Mouse (Mus musculus) cerebellum, adult 9-10 months (tissue): ENCODE results near the gene Slc19a2.

ENCODE experiments used
- DNase-seq: peaks from one replicate; pipeline ENCODE4 v3.0.0; 2022

The Slc19a2 gene

DNA sequence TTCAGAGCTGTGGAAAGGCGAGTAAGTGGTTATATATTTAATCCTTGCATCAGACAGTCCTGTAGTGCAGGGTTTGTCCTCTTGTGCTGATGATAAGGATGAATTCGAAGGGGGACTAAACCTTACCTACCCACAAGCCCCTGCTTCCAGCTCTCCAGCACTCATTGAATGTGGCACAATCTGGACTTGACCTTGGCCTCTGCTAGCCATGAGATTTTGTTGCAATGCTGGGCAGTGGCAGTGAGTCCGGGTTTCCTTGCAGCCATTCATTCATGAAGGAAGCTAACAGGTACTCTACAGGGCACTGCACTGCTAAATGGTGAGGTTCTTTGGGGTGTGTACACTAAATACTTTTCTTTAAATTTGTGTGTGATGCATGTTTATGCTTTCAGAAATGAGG, 6.0 kb downstream of the Slc19a2 start:
- no peak for DNase-seq

DNA sequence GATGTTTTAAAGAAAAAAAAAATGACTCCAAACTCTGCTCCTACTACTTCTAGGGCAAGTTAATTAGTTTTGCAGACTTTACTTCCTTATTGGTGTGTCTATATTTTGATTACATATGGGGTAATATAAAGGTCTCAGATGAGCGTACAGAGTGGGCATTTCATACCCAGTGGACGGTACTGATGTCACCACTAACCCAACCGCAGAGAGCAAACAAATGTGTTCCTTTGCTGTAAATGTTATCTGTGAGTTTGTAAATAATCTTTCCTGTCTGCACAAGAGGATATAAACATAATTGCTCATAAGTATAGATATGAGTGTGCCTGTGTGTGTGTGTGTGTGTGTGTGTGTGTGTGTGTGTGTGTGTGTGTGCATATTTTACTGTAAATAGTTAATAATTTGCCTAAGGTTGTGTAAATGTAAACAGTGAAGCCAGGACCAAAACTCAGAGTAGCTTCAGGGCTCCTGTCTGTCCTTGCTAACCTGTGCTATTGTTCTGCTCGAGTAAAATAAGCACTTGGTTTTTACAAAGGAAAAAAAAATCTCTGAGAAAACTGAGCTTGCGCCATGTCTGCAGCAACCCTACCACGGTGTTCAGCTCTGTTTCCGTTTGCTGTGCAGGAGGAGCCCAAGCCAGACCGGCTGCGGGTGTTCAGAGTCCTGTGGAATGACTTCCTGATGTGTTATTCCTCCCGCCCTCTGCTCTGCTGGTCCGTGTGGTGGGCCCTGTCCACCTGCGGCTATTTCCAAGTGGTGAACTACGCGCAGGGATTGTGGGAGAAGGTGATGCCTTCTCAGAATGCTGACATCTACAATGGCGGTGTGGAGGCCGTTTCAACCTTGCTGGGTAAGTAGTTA, 11.6 kb downstream of the Slc19a2 start:
- no peak for DNase-seq

DNA sequence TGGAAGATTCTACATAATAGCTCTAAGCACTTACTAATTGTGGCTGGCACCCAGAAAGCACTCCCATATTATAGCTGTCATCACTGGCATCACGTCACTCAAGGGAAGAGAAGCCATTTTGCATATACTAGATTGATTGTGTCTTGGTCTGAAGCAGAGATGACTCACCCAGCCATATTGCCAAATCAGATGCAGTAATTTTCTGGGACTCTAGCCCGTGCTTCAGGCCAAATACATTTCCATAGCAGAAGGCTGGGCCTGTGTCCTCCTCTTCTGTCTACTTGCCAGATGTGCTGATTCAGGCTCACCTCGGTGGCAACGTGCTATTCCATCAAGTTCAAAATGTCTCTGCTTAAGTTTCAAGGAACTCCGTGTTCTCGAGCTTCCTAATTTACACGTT, 12.7 kb downstream of the Slc19a2 start:
- DNase-seq: no peak

DNA sequence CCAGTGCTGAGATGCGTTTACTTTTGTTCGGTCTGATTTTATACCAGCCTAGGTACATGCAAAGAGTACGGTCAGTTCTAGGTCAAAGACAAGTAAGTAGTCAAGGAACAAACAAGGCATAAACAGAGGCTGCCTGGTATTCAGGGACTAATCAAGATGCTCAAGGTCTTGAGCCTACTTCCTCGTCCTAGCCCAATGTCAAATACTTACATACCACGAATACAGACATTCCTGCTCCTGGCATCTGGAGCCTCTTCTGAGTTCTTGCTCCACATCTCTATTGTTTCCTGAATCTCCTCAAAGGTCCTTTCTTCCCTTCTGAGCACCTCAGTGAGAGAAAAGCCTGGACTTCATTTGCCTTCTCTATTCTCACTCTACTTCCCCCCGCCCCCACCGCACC, 22.1 kb downstream of the Slc19a2 start:
- no peak for DNase-seq

DNA sequence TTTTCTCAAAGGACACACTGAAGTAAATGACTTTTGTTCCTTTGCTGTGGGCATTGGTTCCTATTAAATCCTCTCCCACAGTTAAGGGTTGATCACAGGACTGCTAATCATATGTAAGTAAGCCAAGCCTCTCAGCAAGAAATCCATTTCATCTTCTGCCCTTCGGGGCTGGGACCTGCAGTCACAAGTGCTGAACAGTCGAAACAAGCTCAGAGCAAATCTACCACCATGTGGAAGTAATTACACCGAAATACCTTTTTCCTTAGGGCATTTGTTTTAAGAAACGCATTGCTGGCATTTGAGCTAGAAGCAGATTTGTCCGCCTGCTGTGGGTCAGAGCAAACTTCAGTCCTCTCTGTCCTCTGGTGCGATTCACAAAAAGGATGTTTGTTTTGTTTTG, 24.8 kb downstream of the Slc19a2 start:
- DNase-seq: no peak

DNA sequence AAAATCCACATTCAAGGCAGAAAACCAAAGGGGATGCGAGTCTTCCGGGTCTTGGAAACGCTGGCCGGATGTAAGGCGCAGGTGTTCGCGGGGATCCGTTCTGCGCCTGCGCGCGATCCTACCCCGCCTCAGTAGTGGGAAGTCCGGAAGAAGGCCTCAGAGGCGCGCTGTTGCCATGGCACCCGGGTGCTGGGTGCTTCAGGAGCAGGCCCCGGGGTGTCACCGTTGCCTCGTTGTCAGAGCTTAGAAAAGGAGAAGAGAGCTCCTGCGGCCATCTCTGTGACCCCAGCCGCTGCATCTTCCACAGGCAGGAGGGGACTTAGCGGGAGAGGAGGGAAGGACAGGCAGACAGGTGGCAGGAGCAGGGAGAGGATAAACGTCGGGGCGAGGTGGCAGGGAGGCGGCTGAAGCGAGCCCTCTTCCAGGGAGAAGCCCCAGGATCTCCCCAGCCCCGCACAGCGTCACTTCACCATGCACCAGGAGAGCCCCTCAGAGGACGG, 26.7 kb downstream of the Slc19a2 start, which contains the start of gene Ccdc181:
Gene Ccdc181 (plus strand): TSS at position 131 of the 500 bp plus-strand sequence.
- DNase-seq: peak; percentile 95

DNA sequence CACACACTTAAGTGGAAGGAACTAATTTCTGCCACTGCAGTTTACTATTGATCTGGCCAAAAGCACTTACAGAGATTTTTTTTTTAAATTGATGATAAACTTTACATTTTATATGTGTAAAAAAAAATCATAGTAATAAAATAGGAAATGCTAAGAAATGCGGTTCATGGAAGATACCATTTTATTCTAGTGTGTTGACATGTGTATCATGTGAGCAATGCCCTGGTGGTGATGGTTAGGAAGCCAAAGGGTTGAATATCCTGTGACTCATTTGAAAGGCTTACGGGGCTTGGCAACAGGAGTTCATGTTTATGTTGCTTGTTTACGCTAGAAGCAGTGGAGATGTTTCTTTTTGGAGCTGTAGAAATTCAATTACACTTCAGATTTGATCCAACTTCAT, 27.7 kb downstream of the Slc19a2 start:
- DNase-seq: no peak

DNA sequence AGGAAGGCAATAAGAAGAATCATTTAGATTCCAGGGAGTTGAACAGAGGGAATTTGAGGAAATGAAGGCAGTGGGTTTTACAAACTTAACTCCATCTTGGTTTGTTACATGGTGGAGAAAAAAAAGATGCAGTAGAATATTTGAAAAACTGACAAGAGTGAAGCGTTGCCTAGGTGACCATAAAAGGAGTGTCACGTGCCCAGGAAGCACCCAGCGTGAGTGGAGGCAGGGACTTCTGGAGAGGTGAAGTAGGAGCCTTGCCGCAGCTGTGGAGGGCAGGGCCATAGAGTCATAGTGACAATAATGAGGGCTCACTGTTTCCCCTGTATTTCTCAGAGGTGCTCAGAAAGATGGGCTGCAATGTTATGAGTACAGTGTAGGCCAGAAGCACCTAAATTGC, 30.5 kb downstream of the Slc19a2 start:
- DNase-seq: no peak

DNA sequence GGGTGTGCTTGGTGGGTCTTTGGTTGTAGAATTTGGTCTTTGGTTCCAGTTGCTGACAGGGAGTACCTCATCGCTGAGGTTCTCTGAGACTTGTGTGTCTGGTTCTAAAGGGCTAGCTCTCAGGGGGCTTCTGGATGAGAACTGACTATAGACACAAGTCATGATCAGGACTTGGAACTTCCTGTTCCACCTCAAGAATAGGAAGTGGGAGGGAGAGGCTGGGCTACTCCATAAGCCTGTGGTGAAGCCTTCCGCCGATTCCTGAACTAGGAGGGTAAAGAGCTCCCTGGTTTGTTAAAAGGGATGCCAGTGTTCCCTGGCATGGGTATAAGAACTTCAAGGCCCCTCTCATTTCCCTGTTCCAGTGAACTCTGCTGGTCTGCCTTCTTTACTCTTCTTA, 35.2 kb downstream of the Slc19a2 start:
- DNase-seq: no peak

DNA sequence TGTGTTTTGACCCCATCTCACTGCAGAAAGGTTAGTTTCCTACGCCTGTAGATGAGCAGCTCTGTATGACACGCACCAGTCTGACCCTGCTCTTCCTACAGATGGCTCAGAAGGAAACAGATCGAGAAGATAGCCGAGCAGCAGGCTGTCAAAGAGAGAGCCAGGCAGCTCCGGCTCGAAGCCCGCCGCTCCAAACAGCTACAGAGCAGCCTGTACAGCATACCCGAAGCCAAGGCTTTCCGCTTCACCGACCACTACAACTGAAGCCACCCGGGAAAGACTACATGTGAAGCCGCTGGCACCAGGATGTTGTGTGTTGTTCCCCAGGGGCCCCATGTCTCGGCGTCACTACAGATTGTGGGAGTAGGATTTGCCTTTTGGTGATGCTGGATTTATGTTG, 38.6 kb downstream of the Slc19a2 start:
- peak; percentile 77 for DNase-seq

DNA sequence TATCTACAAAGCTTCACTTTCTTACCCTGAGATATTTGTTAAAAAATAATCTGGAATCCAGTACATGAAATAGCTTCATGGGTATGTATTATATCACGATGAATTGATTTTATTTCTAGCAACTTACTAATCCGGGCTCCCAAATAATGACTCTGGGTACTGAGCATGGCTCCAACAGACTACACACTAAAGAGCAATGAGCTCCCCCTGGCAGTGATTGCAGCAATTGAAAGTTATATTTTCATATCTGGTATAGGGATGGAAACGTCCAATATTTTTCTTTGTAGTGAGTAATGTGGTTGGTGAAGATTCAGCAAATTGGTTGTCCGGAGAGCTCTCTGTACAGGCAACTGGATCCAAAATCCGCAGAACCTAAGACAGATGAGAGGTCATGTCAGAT, 43.2 kb downstream of the Slc19a2 start:
- DNase-seq: no peak

DNA sequence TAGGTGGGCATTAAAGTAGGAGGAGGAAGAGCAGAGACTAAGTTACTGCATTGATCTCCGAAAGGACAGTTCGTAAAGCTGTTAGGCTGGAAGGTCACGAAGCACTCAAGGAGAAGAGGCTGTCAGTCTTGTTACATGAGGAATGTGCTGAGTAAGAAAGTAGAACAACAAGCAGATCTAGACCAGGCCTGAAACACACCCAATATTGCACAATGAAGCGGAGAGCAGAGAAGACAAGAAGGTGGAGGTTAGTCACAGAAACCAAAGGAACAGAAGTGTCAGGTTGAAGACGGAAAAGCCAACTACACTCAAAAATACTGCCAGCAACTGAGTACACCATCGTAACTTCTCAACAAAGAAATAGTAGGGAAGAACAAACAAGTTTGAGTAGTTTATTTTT, 45.2 kb downstream of the Slc19a2 start:
- DNase-seq: no peak

DNA sequence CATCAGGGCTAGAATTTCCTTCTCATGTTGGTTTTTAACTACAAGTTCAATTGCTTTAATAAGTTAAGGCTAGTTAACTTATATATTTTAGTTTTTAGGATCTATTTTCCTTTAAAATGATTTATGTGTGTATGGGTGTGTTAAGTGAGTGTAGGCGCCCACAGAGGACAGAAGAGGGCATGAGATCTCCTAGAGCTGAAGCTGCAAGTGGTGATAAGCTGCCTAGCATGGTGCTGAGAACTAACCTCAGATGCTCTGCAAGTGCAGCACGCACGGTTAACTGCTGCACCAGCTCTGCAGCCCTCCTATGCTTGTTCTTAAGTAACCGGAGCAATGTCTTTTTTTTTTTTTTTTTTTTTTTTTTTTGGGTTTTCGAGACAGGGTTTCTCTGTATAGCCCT, 47.6 kb downstream of the Slc19a2 start:
- DNase-seq: no peak

DNA sequence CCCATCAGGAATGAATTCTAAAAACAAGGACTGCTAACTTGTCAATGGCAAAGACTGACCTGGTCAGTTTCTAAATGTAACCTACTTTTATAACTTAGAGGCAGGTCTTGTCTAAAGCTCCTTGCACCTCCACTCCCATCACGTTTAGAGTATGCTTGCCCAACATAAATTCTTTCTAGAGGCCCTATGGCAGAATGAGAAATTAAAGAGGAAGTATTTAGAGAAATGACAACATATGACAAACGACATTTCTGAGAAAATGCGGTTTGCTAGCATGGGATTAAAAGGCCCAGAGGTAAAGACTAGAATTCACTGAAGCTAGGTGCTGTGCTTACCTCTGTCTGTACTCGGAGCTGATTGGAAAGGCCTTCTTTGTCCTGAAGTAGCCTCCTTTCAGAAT, 53.1 kb downstream of the Slc19a2 start:
- DNase-seq: no peak

DNA sequence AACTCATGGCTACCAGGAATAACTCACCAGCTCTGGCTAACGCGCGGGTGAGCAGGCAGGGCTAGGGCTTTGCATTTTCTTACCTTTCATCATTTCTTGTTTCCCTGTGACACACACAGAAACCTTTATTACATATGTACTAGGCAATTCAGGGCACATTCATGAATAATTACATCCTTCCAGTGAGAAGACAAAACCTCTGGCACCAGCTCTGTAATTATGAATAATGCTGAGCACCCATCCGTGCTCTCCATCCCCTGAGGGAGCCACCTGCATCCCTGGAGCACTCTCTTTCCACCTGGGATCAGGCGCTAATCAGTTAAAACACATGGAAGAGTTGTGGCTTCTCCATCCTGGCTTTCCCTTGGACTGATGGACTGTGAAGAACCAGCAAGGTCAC, 55.0 kb downstream of the Slc19a2 start, which contains the start of gene Nme7:
Gene Nme7 (plus strand): TSS at position 301 of the 400 bp plus-strand sequence.
- DNase-seq: no peak

DNA sequence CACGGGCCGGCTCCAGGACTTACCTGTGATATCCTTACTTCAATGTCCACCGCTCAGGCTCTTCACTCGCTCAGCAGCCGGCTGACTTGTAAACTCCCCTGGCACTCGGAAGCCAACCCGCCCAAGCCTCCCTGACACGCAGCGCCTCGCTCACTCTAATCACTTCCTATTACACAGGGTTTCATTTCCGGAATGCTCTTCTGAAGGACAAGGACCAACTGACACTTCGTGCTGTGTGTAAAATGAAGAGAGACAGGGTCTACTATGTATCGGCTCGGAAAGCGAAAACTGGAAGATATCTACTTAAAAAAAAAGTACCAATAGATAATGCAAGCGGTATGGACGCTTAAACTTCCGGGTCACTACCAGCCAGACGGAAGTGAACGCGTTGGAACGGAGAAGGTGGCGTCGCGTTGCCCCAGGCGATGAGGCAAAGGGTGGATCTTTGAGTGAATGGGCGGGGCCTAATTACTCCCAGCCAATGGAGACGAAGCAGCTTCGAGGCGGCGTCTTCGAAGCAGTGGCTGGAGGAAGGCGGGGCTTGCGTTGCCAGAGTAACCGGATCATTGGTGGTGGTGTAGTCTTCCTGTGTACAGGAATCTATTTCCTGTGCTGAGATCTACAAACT, 58.4 kb downstream of the Slc19a2 start, which contains the start of gene Blzf1:
Gene Blzf1 (minus strand): TSS at position 366 of the 628 bp plus-strand sequence.
- peak; percentile 97 for DNase-seq

DNA sequence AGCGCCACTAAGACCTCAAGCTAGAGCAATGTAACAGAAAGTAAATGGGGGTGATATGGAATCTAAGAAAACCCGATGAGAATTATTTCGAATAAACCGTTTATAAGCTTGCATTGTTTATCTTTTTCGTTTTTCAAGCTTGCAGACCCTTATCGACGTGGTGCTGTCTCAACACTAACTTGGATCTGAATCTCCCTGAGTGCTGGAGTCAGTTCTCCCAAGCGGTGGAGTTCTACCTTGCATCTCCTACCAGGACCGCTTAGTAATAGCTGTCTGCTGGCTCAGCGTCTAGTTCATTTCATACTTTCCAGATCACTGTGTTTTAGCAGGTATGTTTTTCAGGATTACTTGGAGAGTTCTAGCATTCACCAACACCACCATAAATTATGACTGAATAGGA, 59.1 kb downstream of the Slc19a2 start:
- DNase-seq: peak; percentile 37

DNA sequence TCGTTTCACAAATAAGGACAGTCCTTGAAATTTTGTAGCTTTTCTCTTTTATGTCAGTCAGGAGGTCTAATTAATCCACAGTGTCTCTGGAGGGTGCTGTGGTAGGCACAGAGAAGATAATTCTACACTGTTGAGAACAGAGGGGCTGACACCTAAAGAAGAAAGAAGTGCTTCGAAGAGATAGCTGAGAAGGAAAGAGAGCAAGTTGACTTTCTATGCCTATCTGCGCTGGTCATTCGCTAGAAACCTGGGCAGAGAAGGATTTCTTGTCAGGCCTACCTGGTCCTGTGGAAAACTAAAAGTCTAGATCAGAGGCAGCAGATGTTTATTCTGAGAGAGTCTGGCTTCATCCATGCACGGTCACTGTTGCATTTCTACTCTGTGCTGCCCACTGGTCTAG, 65.2 kb downstream of the Slc19a2 start:
- DNase-seq: no peak
